Mouse (Mus musculus) heart, adult 8-10 months (tissue): ENCODE measurements around the gene Mbnl3. TPM values are rescaled to one million over a fixed set of nuclear protein-coding genes. Genes with fewer than 3 reads are reported as not detected.

ENCODE experiments used
- DNase-seq: peaks from one replicate; pipeline ENCODE4 v3.0.0; 2022; ENCODE audit warnings: low spot score
- total RNA-seq, 4 experiments: library from RNA; stranded (reverse); gene quantifications; 2 replicates each; pipeline ENCODE4 v1.2.4; 2022

Mbnl3 gene
- 1 to 10 TPM in 1 of 4 experiments, under 1 TPM in 3; 0.25 to 1.6 (median 0.68) TPM for total RNA-seq

GRCm38 (mm10) chrX:51206432-51206831 is at the start of gene Mbnl3:
TSS of gene Mbnl3 (minus strand) at chrX:51206532.
- DNase-seq: no peak

GRCm38 (mm10) chrX:51205548-51206324 is 596 bp downstream of the Mbnl3 start:
- DNase-seq: no peak

DNA sequence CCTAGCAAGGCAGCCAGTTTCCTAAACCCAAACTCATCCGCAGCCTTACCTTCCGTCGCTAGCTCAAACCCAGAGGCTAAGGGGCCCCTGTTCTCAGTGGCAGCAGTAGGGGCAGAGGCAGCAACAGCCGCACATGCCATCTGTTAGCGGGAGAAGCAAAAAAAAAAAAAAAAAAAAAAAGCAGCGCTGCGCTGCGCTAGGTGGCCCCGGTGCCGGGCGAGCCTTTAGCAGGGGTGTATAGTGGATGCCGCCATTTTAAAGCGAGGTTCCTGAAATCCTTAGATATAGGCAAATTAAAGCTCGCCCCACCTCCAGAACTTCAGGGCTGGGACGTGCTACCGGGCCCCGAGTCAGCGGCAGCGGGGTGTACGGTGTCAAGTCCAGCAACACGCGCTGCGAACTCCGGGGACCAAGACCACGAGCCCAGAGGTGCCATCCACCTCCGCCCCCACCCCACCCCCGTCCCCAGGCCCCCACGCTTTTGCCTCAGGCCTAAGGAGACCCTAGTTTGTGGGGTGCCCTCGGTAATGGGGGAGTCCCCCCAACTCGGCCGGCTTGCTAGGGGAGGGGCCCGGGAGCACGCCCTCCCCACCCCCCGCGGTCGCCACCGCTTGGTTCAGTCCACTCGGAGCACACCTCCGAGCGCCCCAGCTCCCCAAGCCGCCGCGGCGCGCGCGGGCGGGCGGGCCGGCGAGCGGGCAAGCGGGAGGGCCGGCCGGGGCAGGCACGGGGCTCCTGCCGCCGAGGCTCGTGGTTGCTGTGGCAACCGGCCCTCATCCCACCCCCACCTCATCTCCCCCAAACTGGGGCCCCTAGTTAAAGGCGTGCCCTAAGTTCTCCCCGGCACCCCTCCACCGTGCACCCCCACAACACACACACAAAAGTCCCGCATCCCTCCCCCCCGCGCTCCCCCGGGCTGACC is 1.4 kb downstream of the Mbnl3 start:
- no peak for DNase-seq

DNA sequence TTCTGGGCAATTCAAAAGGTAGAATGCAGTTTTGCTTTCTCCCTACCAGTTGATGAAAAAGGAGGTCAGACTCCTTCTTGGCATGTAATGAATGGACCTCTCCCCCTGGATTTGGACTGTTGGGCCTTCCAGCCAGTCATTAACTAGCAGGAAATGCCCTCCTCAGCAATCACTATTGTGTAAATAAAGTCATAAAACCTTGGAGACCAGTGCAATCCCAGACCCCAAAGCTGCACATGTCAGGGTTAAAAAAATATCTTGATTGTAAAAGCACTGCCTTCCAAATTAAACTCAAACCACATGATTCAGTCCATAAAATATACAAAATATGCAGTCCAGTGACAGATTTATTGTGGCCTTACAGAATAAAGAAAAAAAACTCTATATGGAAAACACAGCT is 9.3 kb downstream of the Mbnl3 start:
- no peak for DNase-seq

GRCm38 (mm10) chrX:51171914-51172313 is 34.4 kb downstream of the Mbnl3 start:
- DNase-seq: no peak

GRCm38 (mm10) chrX:51171413-51171812 is 34.9 kb downstream of the Mbnl3 start:
- no peak for DNase-seq

- no peak for DNase-seq
These were observed 35.9 kb downstream of the Mbnl3 start for GRCm38 (mm10) chrX:51170404-51170803.

DNA sequence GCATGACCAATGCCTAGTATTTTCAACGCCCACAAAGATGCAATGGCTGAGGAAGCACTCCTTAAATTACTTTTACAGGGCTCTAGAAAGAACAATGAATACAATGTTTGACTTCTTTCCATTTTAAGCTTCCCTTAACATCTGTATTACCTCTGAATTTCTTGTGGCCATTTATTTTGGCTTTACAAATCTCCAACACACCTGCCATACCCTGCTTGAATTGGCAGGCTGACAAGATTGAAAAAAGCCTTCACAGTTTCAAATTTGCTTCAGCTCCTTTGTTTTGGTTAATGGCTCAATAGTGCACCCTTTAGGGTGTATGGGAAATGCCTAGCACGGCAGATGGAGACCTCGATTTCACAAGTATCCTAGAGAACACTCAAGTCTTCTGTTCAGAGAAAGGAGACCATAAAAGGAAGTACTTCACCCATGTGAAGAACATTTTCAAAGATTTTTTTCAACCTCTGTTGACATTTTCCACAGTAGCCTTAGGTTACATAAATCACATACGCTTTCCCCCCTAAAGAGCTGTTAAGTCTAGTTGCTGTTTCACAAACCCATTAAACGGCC is 36.8 kb downstream of the Mbnl3 start:
- no peak for DNase-seq

DNA sequence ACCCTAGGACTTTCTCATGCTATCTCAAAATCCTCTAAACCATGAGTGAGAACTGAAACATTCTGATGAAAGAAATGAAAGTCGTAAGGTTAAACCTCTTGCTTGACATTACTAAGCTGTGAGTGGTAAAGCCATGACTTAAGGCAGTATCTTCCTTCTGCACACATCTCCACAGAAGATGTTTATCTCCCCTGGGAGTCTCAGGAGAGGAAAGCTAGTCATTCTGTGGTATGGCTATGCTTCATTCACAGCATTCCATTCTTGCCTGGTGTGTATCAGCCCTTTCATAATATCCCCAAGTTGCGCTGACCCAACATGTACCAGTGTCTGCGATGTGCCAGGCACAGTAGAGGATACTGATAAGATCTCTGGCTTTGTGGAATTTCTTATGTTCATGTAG is 38.4 kb downstream of the Mbnl3 start:
- DNase-seq: no peak

- no peak for DNase-seq
These were observed 41.6 kb downstream of the Mbnl3 start for GRCm38 (mm10) chrX:51164766-51165165.

- DNase-seq: no peak
These were observed 57.9 kb downstream of the Mbnl3 start for GRCm38 (mm10) chrX:51148436-51148835.

- DNase-seq: peak; percentile 18
These were observed 60.0 kb downstream of the Mbnl3 start for GRCm38 (mm10) chrX:51146351-51146750.

DNA sequence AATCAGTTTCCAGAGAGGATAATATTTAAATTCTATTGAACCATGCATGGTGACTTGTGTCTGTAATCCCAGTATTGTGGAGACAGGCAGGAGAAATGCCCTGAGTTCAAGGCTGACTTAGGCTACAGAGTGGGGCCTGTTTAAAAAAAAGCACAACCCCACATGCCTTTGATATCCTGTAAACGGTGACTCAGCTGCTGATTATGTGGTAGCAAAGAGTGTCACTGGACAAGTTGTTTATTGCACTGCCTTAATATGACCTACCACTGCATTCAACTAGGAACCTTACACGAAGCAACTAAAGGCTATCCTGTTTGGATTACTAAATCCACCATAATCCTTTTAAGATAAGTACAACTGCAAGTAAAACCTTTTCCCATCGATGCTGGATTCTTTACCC is 66.3 kb downstream of the Mbnl3 start:
- peak; percentile 1 for DNase-seq

DNA sequence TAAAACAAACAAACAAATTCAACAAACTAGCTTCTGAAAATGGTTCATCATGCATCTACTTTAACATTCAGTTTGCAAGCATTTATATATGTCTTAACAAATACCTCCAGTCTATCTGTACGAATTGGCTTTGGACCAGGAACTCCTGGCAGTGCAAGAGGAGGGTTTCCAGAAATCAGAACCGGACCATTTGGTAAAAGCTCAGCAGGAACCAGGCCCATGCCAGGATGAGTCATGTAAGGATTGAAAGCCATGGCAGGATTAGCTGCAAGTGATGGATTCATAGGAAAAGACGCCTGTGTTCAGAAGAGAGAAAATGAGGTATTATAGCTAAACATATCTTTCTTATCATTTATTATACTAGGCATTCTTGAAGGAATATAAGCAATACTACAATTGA is 75.0 kb downstream of the Mbnl3 start:
- DNase-seq: no peak

DNA sequence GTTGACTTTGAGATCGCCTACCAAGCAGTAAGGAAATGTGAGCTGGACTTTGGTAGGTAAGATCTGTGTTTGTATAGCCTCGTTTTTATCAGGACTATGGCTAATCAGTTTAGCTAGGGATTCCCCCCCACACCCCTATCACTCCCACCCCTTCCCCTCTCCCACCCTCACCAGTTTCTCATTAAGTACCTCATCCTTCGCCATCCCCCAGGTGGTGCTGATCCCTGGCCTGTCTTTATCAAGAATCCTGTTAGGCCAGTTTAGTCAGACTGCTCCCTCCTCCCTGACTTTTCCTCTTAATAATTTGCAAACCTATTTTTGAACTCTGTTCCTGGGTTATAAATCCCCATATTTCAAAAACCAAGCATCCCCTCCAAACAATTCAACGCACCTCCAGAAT is 103.6 kb downstream of the Mbnl3 start:
- DNase-seq: no peak

GRCm38 (mm10) chrX:51084972-51085371 is 121.4 kb downstream of the Mbnl3 start:
- DNase-seq: no peak

- no peak for DNase-seq
These were observed 122.1 kb downstream of the Mbnl3 start for GRCm38 (mm10) chrX:51084211-51084610.

GRCm38 (mm10) chrX:51076744-51077143 is 129.6 kb downstream of the Mbnl3 start:
- no peak for DNase-seq
